Mouse (Mus musculus) thymus, adult 2 months (tissue): ENCODE results near the gene Edaradd.

Source experiments
- CTCF ChIP-seq: fragments of 200-500 bp; IDR thresholded peaks from 2 replicates; pipeline ENCODE4 v1.5.1; 2012; ENCODE audit warnings: mild to moderate bottlenecking, control low read depth, low read length, moderate library complexity, borderline replicate concordance; ENCODE audit not compliant: control insufficient read depth, poor library complexity, insufficient read depth; ENCODE audit errors: extremely low read depth
- POLR2A ChIP-seq: fragments of 200-500 bp; IDR thresholded peaks from 2 replicates; pipeline ENCODE4 v1.6.1; 2012; ENCODE audit warnings: mild to moderate bottlenecking, low read length, control low read depth, moderate library complexity; ENCODE audit not compliant: control insufficient read depth, poor library complexity, insufficient read depth; ENCODE audit errors: extremely low read depth

GRCm38 (mm10) chr13:12499107-12499506 is 21.1 kb downstream of the Edaradd start:
- no peak for TF ChIP-seq CTCF
- no peak for TF ChIP-seq POLR2A
